ENCODE assay signal across 13 mouse cellular contexts in the genomic region with DNA sequence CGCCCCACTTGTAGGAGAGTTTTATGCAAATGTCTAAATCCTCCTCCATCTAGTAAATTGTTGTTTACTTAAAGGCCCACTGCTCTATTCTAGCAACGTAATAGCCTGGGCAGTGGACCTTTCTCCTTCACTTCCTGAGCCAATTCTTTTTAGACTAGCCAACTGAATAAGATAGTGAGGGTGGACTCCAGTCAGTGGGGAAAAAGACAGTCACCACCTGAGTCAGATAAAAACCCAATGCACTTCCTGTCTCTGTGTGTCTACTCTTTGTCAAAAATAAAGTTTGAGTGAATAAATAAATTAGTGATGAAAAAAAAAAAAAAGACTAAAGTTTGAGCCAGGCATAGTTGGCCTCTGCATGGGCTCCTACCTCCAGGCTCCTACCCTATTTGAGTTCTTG.
"Had no signal": no experiment of that assay in that cellular context is flagged by ENCODE, and none has a peak within 500 bp of the region (broad histone marks: within the 10 kb centered on the region; RNA-seq: fewer than 3 reads in every experiment).

No protein-coding gene starts in this region.

- H3K27ac ChIP-seq: kidney, embryonic 15.5 days; limb, embryonic 13.5 days; liver, embryonic 14.5 days; midbrain, embryonic 13.5 days; stomach, embryonic 15.5 days had no signal

- DNase-seq: kidney, adult 2 months; kidney, postnatal 14 days; left cerebral cortex, postnatal 4 days; lung, adult 2 months; lung, postnatal 4 days; right cerebral cortex, postnatal 14 days; thymus, postnatal 36 days had no signal

- ATAC-seq: lung, postnatal 0 days; midbrain, embryonic 13.5 days had no signal

- H3K4me3 ChIP-seq: kidney, embryonic 15.5 days; limb, embryonic 13.5 days; midbrain, embryonic 13.5 days; stomach, embryonic 15.5 days had no signal
